13 mouse cellular contexts compared by ENCODE assay signal in the genomic region with DNA sequence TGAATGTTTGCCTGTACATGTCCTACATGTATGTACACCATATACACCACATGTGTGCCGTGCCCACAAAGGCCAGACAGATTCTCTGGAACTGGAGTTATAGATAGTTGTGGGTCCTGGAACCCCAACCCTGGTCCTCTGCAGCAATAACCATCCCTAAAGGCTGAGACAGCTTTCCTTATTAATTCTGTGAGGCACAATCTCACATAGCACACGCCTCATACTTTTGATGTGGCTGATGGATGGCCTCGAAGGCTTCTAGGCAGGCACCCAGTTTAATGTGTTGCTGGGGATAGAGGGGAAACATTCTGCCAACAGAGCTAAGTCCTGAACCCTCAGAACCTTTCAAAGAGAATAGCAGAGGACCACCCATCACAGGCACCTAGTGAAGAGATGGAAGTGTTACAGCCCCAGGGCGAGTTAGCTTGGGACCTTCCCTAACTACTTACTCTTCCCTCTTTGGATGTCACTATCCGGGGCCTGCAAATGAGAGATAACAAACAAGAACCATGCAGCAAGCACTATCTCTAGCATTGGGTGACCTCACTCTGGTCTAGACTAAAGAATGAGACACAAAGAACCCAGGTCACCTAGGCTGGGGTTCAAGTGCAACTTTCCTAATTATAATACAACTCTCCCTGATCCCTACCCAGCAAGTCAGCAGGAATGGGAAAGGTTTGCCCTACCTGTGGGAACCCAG. TPM values are rescaled to one million over a fixed set of nuclear protein-coding genes. Genes with fewer than 3 reads are reported as not detected.
DNase-seq lines count a peak whose midpoint lies in the region; ATAC-seq and TF ChIP-seq lines count a peak whose summit lies in the region.
"Had no signal": no experiment of that assay in that cellular context is flagged by ENCODE, and none has a peak within 500 bp of the region (broad histone marks: within the 10 kb centered on the region; RNA-seq: fewer than 3 reads in every experiment).

No protein-coding gene starts in this region.

- no peak for DNase-seq in cerebellum, adult 2 months
- DNase-seq in cerebellum, postnatal 36 days, result no peak
- DNase-seq in lung, embryonic 14.5 days, result no peak
- no peak for DNase-seq in lung, postnatal 36 days
- DNase-seq in liver, postnatal 0 days, result no peak
- DNase-seq in kidney, postnatal 14 days, result no peak
- no peak for DNase-seq in thymus, postnatal 14 days
- DNase-seq: cerebellum, adult 8-10 months; kidney, adult 18-20 months had no signal

- no peaks in the 10 kb centered on the region for H3K27me3 ChIP-seq in cerebellum, adult 2 months (ENCODE audit: control insufficient read depth, insufficient read depth, low read length)
- no peaks in the 10 kb centered on the region for H3K27me3 ChIP-seq in lung, embryonic 14.5 days (ENCODE audit: insufficient read depth, low read length)
- H3K27me3 ChIP-seq in erythroblast, embryonic 14.5 days (ENCODE audit: control insufficient read depth), result peaks cover 21% of the 10 kb centered on the region
- no peaks in the 10 kb centered on the region for H3K27me3 ChIP-seq in liver, postnatal 0 days (ENCODE audit: insufficient read depth, low read length)
- H3K27me3 ChIP-seq: Patski had no signal

- H3K4me1 ChIP-seq in cerebellum, adult 2 months (ENCODE audit: control insufficient read depth, insufficient read depth, low read length), result peaks cover 5% of the 10 kb centered on the region
- no peaks in the 10 kb centered on the region for H3K4me1 ChIP-seq in lung, embryonic 14.5 days (ENCODE audit: insufficient read depth)
- H3K4me1 ChIP-seq in erythroblast, embryonic 14.5 days (ENCODE audit: control insufficient read depth), result peaks cover 56% of the 10 kb centered on the region
- H3K4me1 ChIP-seq in liver, postnatal 0 days (ENCODE audit: insufficient read depth), result peaks cover 25% of the 10 kb centered on the region
- H3K4me1 ChIP-seq: limb, embryonic 12.5 days had no signal

- no peaks in the 10 kb centered on the region for H3K9me3 ChIP-seq in lung, embryonic 14.5 days (ENCODE audit: low read depth, low read length)
- H3K9me3 ChIP-seq in erythroblast, embryonic 14.5 days (ENCODE audit: control insufficient read depth, low read length), result no peaks in the 10 kb centered on the region
- no peaks in the 10 kb centered on the region for H3K9me3 ChIP-seq in liver, postnatal 0 days (ENCODE audit: low read length)
- H3K9me3 ChIP-seq: limb, embryonic 12.5 days had no signal

- peak overlapping the region; percentile 50; the same call in 1 of the 2 replicates for H3K27ac ChIP-seq in cerebellum, adult 2 months (ENCODE audit: insufficient read depth, low read length)
- H3K27ac ChIP-seq in lung, embryonic 14.5 days (ENCODE audit: low read depth), result no peak overlapping the region
- H3K27ac ChIP-seq in liver, postnatal 0 days (ENCODE audit: low read depth), result peak overlapping the region; percentile 77
- H3K27ac ChIP-seq: hindbrain, embryonic 14.5 days; limb, embryonic 12.5 days had no signal

- H3K9ac ChIP-seq in lung, embryonic 14.5 days, result peak overlapping the region; percentile 2; the same call in 1 of the 2 replicates
- H3K9ac ChIP-seq in liver, postnatal 0 days (replicated peaks), result 0 out of 2 replicates have a peak overlapping the region, but pooled peaks have one; percentile 11
- H3K9ac ChIP-seq: hindbrain, embryonic 14.5 days; limb, embryonic 12.5 days had no signal

- TF ChIP-seq EP300 in liver, postnatal 0 days (IDR thresholded peaks at IDR 0.05; ENCODE audit: low read depth), result peak; percentile 94

- TF ChIP-seq CTCF in cerebellum, adult 2 months (IDR thresholded peaks at IDR 0.05; ENCODE audit: borderline replicate concordance, insufficient read depth, low read depth, low read length), result no peak
- no peak for TF ChIP-seq CTCF in lung, embryonic 14.5 days (IDR thresholded peaks at IDR 0.05; ENCODE audit: low read depth)
- TF ChIP-seq CTCF in liver, postnatal 0 days (IDR thresholded peaks at IDR 0.05; ENCODE audit: low read depth), result no peak

- no peak overlapping the region for H3K4me3 ChIP-seq in cerebellum, adult 2 months (replicated peaks; ENCODE audit: insufficient read depth, low read depth, low read length)
- no peak overlapping the region for H3K4me3 ChIP-seq in lung, embryonic 14.5 days (ENCODE audit: low read depth, low read length)
- H3K4me3 ChIP-seq in erythroblast, embryonic 14.5 days (replicated peaks), result peak overlapping the region; percentile 44
- no peak overlapping the region for H3K4me3 ChIP-seq in liver, postnatal 0 days (ENCODE audit: low read depth, low read length)
- H3K4me3 ChIP-seq: limb, embryonic 12.5 days had no signal

- WGBS in cerebellum, adult 2 months, result 77% methylated on average over 5 of the region's 5 CpGs
- 79% methylated on average over 5 of the region's 5 CpGs for WGBS in lung, embryonic 14.5 days
- 60% methylated on average over 5 of the region's 5 CpGs for WGBS in liver, postnatal 0 days (ENCODE audit: insufficient replicate concordance)

- H3K4me2 ChIP-seq in lung, embryonic 14.5 days, result peak overlapping the region; percentile 10; the same call in 1 of the 2 replicates
- H3K4me2 ChIP-seq in liver, postnatal 0 days (ENCODE audit: low read depth, low read length), result peak overlapping the region; percentile 43
- H3K4me2 ChIP-seq: hindbrain, embryonic 14.5 days; limb, embryonic 12.5 days had no signal

- TF ChIP-seq POLR2A in cerebellum, adult 2 months (IDR thresholded peaks at IDR 0.05; ENCODE audit: borderline replicate concordance, insufficient read depth, low read length), result no peak

- H3K36me3 ChIP-seq in lung, embryonic 14.5 days (ENCODE audit: insufficient read depth), result no peaks in the 10 kb centered on the region
- peaks cover 4% of the 10 kb centered on the region for H3K36me3 ChIP-seq in erythroblast, embryonic 14.5 days (ENCODE audit: control insufficient read depth)
- no peaks in the 10 kb centered on the region for H3K36me3 ChIP-seq in liver, postnatal 0 days (replicated peaks; ENCODE audit: insufficient read depth, low read length)
- H3K36me3 ChIP-seq: limb, embryonic 12.5 days had no signal

- no peak for ATAC-seq in lung, embryonic 14.5 days (ENCODE audit: insufficient read depth)
- ATAC-seq in liver, postnatal 0 days, result peak; percentile 85
- ATAC-seq: Patski had no signal

RNA-seq across cellular contexts. Expression of a gene that starts 25.8 kb away (rescaled TPM):
- 77.3 and 90.4 TPM in 2 replicates for polyA plus RNA-seq in cerebellum, adult 2 months (2012; rRNA removed)
- polyA plus RNA-seq in lung, embryonic 14.5 days (2014; fragmentation: Nextera tagmentation; extraction: Ambion mirVana), result 20.0 and 22.4 TPM in 2 replicates
- 0.05 and 0.09 TPM in 2 replicates for polyA plus RNA-seq in erythroblast, embryonic 14.5 days (2012)
- polyA plus RNA-seq in liver, postnatal 0 days (2015; fragmentation: Nextera tagmentation; extraction: Ambion mirVana), result 22.2 and 25.4 TPM in 2 replicates

RNA-seq across cellular contexts. Expression of a gene that starts 27.5 kb away (rescaled TPM):
- polyA plus RNA-seq in cerebellum, adult 2 months (2012; rRNA removed), result 222 and 232 TPM in 2 replicates
- 241 and 257 TPM in 2 replicates for polyA plus RNA-seq in lung, embryonic 14.5 days (2014; fragmentation: Nextera tagmentation; extraction: Ambion mirVana)
- 53.1 and 91.9 TPM in 2 replicates for polyA plus RNA-seq in erythroblast, embryonic 14.5 days (2012)
- polyA plus RNA-seq in liver, postnatal 0 days (2015; fragmentation: Nextera tagmentation; extraction: Ambion mirVana), result 246 and 265 TPM in 2 replicates

RNA-seq across cellular contexts. Expression of a gene that starts 37.0 kb away (rescaled TPM):
- polyA plus RNA-seq in cerebellum, adult 2 months (2012; rRNA removed), result 66.7 and 68.3 TPM in 2 replicates
- polyA plus RNA-seq in lung, embryonic 14.5 days (2014; fragmentation: Nextera tagmentation; extraction: Ambion mirVana), result 28.8 and 30.3 TPM in 2 replicates
- 4.6 TPM in 2 replicates for polyA plus RNA-seq in erythroblast, embryonic 14.5 days (2012)
- polyA plus RNA-seq in liver, postnatal 0 days (2015; fragmentation: Nextera tagmentation; extraction: Ambion mirVana), result 9.2 and 11.9 TPM in 2 replicates

RNA-seq across cellular contexts. Expression of a gene that starts 37.0 kb away (rescaled TPM):
- 47.5 and 49.3 TPM in 2 replicates for polyA plus RNA-seq in cerebellum, adult 2 months (2012; rRNA removed)
- 69.8 and 74.2 TPM in 2 replicates for polyA plus RNA-seq in lung, embryonic 14.5 days (2014; fragmentation: Nextera tagmentation; extraction: Ambion mirVana)
- polyA plus RNA-seq in erythroblast, embryonic 14.5 days (2012), result 7.6 and 8.1 TPM in 2 replicates
- 10.7 and 11.9 TPM in 2 replicates for polyA plus RNA-seq in liver, postnatal 0 days (2015; fragmentation: Nextera tagmentation; extraction: Ambion mirVana)

RNA-seq across cellular contexts. Expression of a gene that starts 49.4 kb away (rescaled TPM):
- 48.1 and 49.2 TPM in 2 replicates for polyA plus RNA-seq in cerebellum, adult 2 months (2012; rRNA removed)
- polyA plus RNA-seq in lung, embryonic 14.5 days (2014; fragmentation: Nextera tagmentation; extraction: Ambion mirVana), result 48.5 and 49.1 TPM in 2 replicates
- 0.16 and 0.42 TPM in 2 replicates for polyA plus RNA-seq in erythroblast, embryonic 14.5 days (2012)
- polyA plus RNA-seq in liver, postnatal 0 days (2015; fragmentation: Nextera tagmentation; extraction: Ambion mirVana), result 17.4 and 18.2 TPM in 2 replicates

Comparison
In these comparisons a context has a peak if more than half of its experiments do, and no peak if none do; other contexts are left out.
1. RNA of a gene that starts 25.8 kb away (polyA plus RNA-seq): 77.3 to 90.4 TPM in cerebellum, adult 2 months, 20.0 to 22.4 TPM in lung, embryonic 14.5 days and 22.2 to 25.4 TPM in liver, postnatal 0 days; 0.05 to 0.09 TPM in erythroblast, embryonic 14.5 days; every median in the first group is over 10 times any median in the second.